Mouse (Mus musculus): Measurements from ENCODE around the gene Anxa3. TPM values are rescaled to one million over a fixed set of nuclear protein-coding genes. Genes with fewer than 3 reads are reported as not detected.

Anxa3 gene
- 0.34 TPM for polyA plus RNA-seq (2017; shearing (Covaris generic))

DNA sequence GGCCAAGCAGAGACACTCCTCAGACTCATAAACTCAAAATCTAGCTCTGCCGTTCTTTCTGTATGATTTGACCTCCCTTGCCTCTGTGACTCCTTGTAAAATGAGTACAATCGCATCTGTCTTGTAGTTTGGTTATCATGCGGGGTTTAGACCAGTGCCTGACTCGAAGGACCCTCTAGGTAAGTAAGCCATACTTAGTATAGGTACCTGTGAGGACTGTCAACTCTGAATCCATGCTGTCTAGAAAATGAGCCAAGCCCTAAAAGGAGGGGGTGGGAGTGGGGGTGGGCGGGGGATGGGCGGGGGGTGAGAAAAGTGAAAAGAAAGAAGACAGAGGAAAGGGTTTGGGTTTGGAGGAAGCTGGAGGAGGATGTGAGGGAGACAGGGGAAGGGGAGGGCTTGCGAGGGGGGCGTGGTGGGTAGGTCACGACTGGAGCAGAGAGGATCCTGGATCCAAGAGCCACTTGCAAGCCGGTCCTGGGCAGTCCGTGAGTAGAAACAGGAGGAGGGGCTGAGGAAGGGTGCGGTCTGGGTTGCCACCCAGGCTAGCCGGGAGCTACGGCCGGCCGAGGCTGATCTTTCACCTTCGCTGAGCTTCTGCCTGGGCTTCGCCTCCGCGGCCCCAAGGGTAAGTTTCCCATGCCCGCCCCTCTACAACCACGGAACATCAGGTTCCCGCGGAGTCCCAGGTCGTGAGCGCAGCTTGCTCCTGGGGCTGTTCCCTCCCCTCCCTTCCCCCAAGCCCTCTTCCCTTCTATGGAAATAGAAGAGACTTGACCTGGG lies at the start of gene Anxa3:
TSS of gene Anxa3 (plus strand) at position 404 of the 783 bp plus-strand sequence.

Other genes with a start within 250 kb of the Anxa3 start
- 36.5 TPM for gene Bmp2k, start 204.3 kb downstream of the Anxa3 start, polyA plus RNA-seq (2017; shearing (Covaris generic))